Mouse (Mus musculus): ENCODE data around the gene Gm13769. TPM values are rescaled to one million over a fixed set of nuclear protein-coding genes. Genes with fewer than 3 reads are reported as not detected.
"Not testable (repeated sequence)": the region's sequence is repeated elsewhere in the genome, so short reads cannot be mapped to it uniquely, and the experiment has no call there.

Gene Gm13769
- polyA plus RNA-seq (2014; fragmentation: Nextera tagmentation; extraction: Ambion mirVana) = not detected in 2 replicates

- H3K4me2 ChIP-seq (replicated peaks; ENCODE audit: low read depth, low read length); H3K27ac ChIP-seq (ENCODE audit: low read length); H3K4me1 ChIP-seq (ENCODE audit: control insufficient read depth, insufficient read depth, low read length); ATAC-seq (ENCODE audit: insufficient number of reproducible peaks, insufficient read depth, low FRiP score, low read depth); H3K9me3 ChIP-seq (ENCODE audit: control insufficient read depth, low read depth, low read length); H3K36me3 ChIP-seq (ENCODE audit: control insufficient read depth, insufficient read depth, low read length); H3K4me3 ChIP-seq (ENCODE audit: low read depth, low read length); H3K9ac ChIP-seq (replicated peaks; ENCODE audit: low read depth, low read length); H3K27me3 ChIP-seq (ENCODE audit: control insufficient read depth, insufficient read depth, low read length): not testable (repeated sequence)
- no CpG with 5 or more reads among the region's 6 CpGs for WGBS
Measured at GRCm38 (mm10) chr2:90321900-90322299, at the start of gene Gm13769. Gm13769 (plus strand) TSS chr2:90322200.

- no peaks in the 10 kb centered on the region for H3K4me1 ChIP-seq (ENCODE audit: control insufficient read depth, insufficient read depth, low read length)
- 90% methylated on average over 6 of the region's 6 CpGs for WGBS
- H3K9ac ChIP-seq (replicated peaks; ENCODE audit: low read depth, low read length) = no peak within 1 kb of the TSS
Measured at GRCm38 (mm10) chr2:90292741-90293140, 29.3 kb upstream of the Gm13769 start, which contains the start of gene Olfr1272. Olfr1272 (minus strand) TSS chr2:90292841.

GRCm38 (mm10) chr2:90346694-90347093 is 24.7 kb downstream of the Gm13769 start:
- not testable (repeated sequence) for H3K4me1 ChIP-seq (ENCODE audit: control insufficient read depth, insufficient read depth, low read length); H3K9ac ChIP-seq (replicated peaks; ENCODE audit: low read depth, low read length); H3K4me2 ChIP-seq (replicated peaks; ENCODE audit: low read depth, low read length); H3K36me3 ChIP-seq (ENCODE audit: control insufficient read depth, insufficient read depth, low read length); H3K4me3 ChIP-seq (ENCODE audit: low read depth, low read length); H3K27ac ChIP-seq (ENCODE audit: low read length); H3K9me3 ChIP-seq (ENCODE audit: control insufficient read depth, low read depth, low read length); ATAC-seq (ENCODE audit: insufficient number of reproducible peaks, insufficient read depth, low FRiP score, low read depth); H3K27me3 ChIP-seq (ENCODE audit: control insufficient read depth, insufficient read depth, low read length)
- WGBS = no CpG with 5 or more reads among the region's 4 CpGs

More at GRCm38 (mm10) chr2:90292741-90293140, 29.3 kb upstream of the Gm13769 start, which contains the start of gene Olfr1272:
- Histone ChIP-seq H3K4me2 (replicated peaks; ENCODE audit: low read depth, low read length) (no peak within 1 kb of the TSS), H3K27me3 (ENCODE audit: control insufficient read depth, insufficient read depth, low read length) (no peaks in the 10 kb centered on the region), H3K27ac (ENCODE audit: low read length) (no peak within 1 kb of the TSS), H3K36me3 (ENCODE audit: control insufficient read depth, insufficient read depth, low read length) (no peaks in the 10 kb centered on the region), H3K9me3 (ENCODE audit: control insufficient read depth, low read depth, low read length) (no peaks in the 10 kb centered on the region), H3K4me3 (ENCODE audit: low read depth, low read length) (no peak within 1 kb of the TSS)
- no peak for ATAC-seq (ENCODE audit: insufficient number of reproducible peaks, insufficient read depth, low FRiP score, low read depth)

GRCm38 (mm10) chr2:90351047-90351446 is 29.0 kb downstream of the Gm13769 start:
- H3K27ac ChIP-seq (ENCODE audit: low read length); H3K9ac ChIP-seq (replicated peaks; ENCODE audit: low read depth, low read length); H3K4me2 ChIP-seq (replicated peaks; ENCODE audit: low read depth, low read length); H3K4me3 ChIP-seq (ENCODE audit: low read depth, low read length); H3K36me3 ChIP-seq (ENCODE audit: control insufficient read depth, insufficient read depth, low read length); ATAC-seq (ENCODE audit: insufficient number of reproducible peaks, insufficient read depth, low FRiP score, low read depth); H3K4me1 ChIP-seq (ENCODE audit: control insufficient read depth, insufficient read depth, low read length); H3K27me3 ChIP-seq (ENCODE audit: control insufficient read depth, insufficient read depth, low read length); H3K9me3 ChIP-seq (ENCODE audit: control insufficient read depth, low read depth, low read length): not testable (repeated sequence)
- WGBS = no CpG with 5 or more reads among the region's 6 CpGs

- H3K9me3 ChIP-seq (ENCODE audit: control insufficient read depth, low read depth, low read length); H3K27me3 ChIP-seq (ENCODE audit: control insufficient read depth, insufficient read depth, low read length); H3K4me3 ChIP-seq (ENCODE audit: low read depth, low read length); H3K9ac ChIP-seq (replicated peaks; ENCODE audit: low read depth, low read length); H3K4me1 ChIP-seq (ENCODE audit: control insufficient read depth, insufficient read depth, low read length); ATAC-seq (ENCODE audit: insufficient number of reproducible peaks, insufficient read depth, low FRiP score, low read depth); H3K27ac ChIP-seq (ENCODE audit: low read length); H3K4me2 ChIP-seq (replicated peaks; ENCODE audit: low read depth, low read length); H3K36me3 ChIP-seq (ENCODE audit: control insufficient read depth, insufficient read depth, low read length): not testable (repeated sequence)
- WGBS = no CpG with 5 or more reads among the region's 3 CpGs
Measured at GRCm38 (mm10) chr2:90351540-90351939, 29.5 kb downstream of the Gm13769 start.

GRCm38 (mm10) chr2:90359229-90359628 is 37.2 kb downstream of the Gm13769 start:
- H3K9ac ChIP-seq (replicated peaks; ENCODE audit: low read depth, low read length); H3K36me3 ChIP-seq (ENCODE audit: control insufficient read depth, insufficient read depth, low read length); H3K27ac ChIP-seq (ENCODE audit: low read length); H3K27me3 ChIP-seq (ENCODE audit: control insufficient read depth, insufficient read depth, low read length); H3K4me1 ChIP-seq (ENCODE audit: control insufficient read depth, insufficient read depth, low read length); ATAC-seq (ENCODE audit: insufficient number of reproducible peaks, insufficient read depth, low FRiP score, low read depth); H3K4me2 ChIP-seq (replicated peaks; ENCODE audit: low read depth, low read length); H3K4me3 ChIP-seq (ENCODE audit: low read depth, low read length); H3K9me3 ChIP-seq (ENCODE audit: control insufficient read depth, low read depth, low read length): not testable (repeated sequence)
- no CpG with 5 or more reads among the region's 5 CpGs for WGBS

GRCm38 (mm10) chr2:90360199-90360598 is 38.2 kb downstream of the Gm13769 start:
- not testable (repeated sequence) for H3K36me3 ChIP-seq (ENCODE audit: control insufficient read depth, insufficient read depth, low read length); H3K4me3 ChIP-seq (ENCODE audit: low read depth, low read length); H3K27me3 ChIP-seq (ENCODE audit: control insufficient read depth, insufficient read depth, low read length); H3K27ac ChIP-seq (ENCODE audit: low read length); H3K9ac ChIP-seq (replicated peaks; ENCODE audit: low read depth, low read length); H3K9me3 ChIP-seq (ENCODE audit: control insufficient read depth, low read depth, low read length); ATAC-seq (ENCODE audit: insufficient number of reproducible peaks, insufficient read depth, low FRiP score, low read depth); H3K4me1 ChIP-seq (ENCODE audit: control insufficient read depth, insufficient read depth, low read length); H3K4me2 ChIP-seq (replicated peaks; ENCODE audit: low read depth, low read length)
- WGBS = no CpG with 5 or more reads among the region's 4 CpGs

Other genes starting within 250 kb of the Gm13769 start
- gene Olfr1269, start 200.8 kb upstream of the Gm13769 start, polyA plus RNA-seq (2014; fragmentation: Nextera tagmentation; extraction: Ambion mirVana) = not detected in 2 replicates
- gene Olfr32, start 179.9 kb upstream of the Gm13769 start, polyA plus RNA-seq (2014; fragmentation: Nextera tagmentation; extraction: Ambion mirVana) = not detected in 2 replicates
- not detected in 2 replicates for gene Olfr1270, start 169.1 kb upstream of the Gm13769 start, polyA plus RNA-seq (2014; fragmentation: Nextera tagmentation; extraction: Ambion mirVana)
- gene Olfr1506, start 97.7 kb upstream of the Gm13769 start, polyA plus RNA-seq (2014; fragmentation: Nextera tagmentation; extraction: Ambion mirVana) = not detected in 2 replicates
- not detected in 2 replicates for gene Olfr142, start 64.6 kb upstream of the Gm13769 start, polyA plus RNA-seq (2014; fragmentation: Nextera tagmentation; extraction: Ambion mirVana)
- gene Olfr1271, start 51.2 kb upstream of the Gm13769 start, polyA plus RNA-seq (2014; fragmentation: Nextera tagmentation; extraction: Ambion mirVana) = not detected in 2 replicates
- not detected in 2 replicates for gene Olfr1272, start 29.4 kb upstream of the Gm13769 start, polyA plus RNA-seq (2014; fragmentation: Nextera tagmentation; extraction: Ambion mirVana)
- gene Olfr1274-ps, start 76.5 kb downstream of the Gm13769 start, polyA plus RNA-seq (2014; fragmentation: Nextera tagmentation; extraction: Ambion mirVana) = not detected in 2 replicates

All from stomach, embryonic 14.5 days (tissue).